Mouse (Mus musculus) heart, embryonic 16.5 days (tissue): ENCODE results near the gene Hmgcr. TPM values are rescaled to one million over a fixed set of nuclear protein-coding genes. Genes with fewer than 3 reads are reported as not detected.

Source experiments
- ATAC-seq: fragments of 200-750 bp; cut with Nextera tagmentation; replicated peaks from 2 replicates; pipeline ENCODE4 v1.8.0; 2017; ENCODE audit warnings: moderate number of reproducible peaks; ENCODE audit not compliant: insufficient read depth, low FRiP score; ENCODE audit errors: extremely low read depth
- H3K27ac ChIP-seq: fragments of 300-500 bp; sonication (generic); 2 replicates; pipeline ENCODE4 v1.5.1; 2014; ENCODE audit warnings: mild to moderate bottlenecking, low read length, control low read depth, moderate library complexity
- H3K27me3 ChIP-seq: fragments of 300-500 bp; sonication (generic); 2 replicates; pipeline ENCODE4 v1.6.1; 2014; ENCODE audit warnings: low read length, mixed read lengths; ENCODE audit not compliant: control insufficient read depth, insufficient read depth
- H3K36me3 ChIP-seq: fragments of 300-500 bp; sonication (generic); 2 replicates; pipeline ENCODE4 v1.6.1; 2014; ENCODE audit not compliant: control insufficient read depth, insufficient read depth
- H3K4me1 ChIP-seq: fragments of 300-500 bp; sonication (generic); 2 replicates; pipeline ENCODE4 v1.6.1; 2014; ENCODE audit warnings: low read length, mixed read lengths; ENCODE audit not compliant: control insufficient read depth, insufficient read depth
- H3K4me2 ChIP-seq: fragments of 300-500 bp; sonication (generic); 2 replicates; pipeline ENCODE4 v1.6.1; 2014; ENCODE audit warnings: low read depth, mild to moderate bottlenecking, control low read depth, low read length
- H3K4me3 ChIP-seq: fragments of 300-500 bp; sonication (generic); 2 replicates; pipeline ENCODE4 v1.5.1; 2014; ENCODE audit warnings: mild to moderate bottlenecking, control low read depth, low read length
- H3K9ac ChIP-seq: fragments of 300-500 bp; sonication (generic); 2 replicates; pipeline ENCODE4 v1.6.1; 2014; ENCODE audit warnings: low read length, control low read depth
- H3K9me3 ChIP-seq: fragments of 300-500 bp; sonication (generic); replicated peaks from 2 replicates; pipeline ENCODE4 v1.6.1; 2016; ENCODE audit warnings: low read length; ENCODE audit not compliant: control insufficient read depth
- WGBS: fragments of 180-500 bp; shearing (Covaris S2); extraction: QIAGEN DNeasy Blood & Tissue Kit; methylation state at CpG from one replicate; pipeline ENCODE4 v1.1.7; 2014; 5-methylcytosine and 5-hydroxymethylcytosine counted together
- polyA plus RNA-seq: library from polyadenylated mRNA; unstranded; fragments of >200 nt; fragmentation: Nextera tagmentation; extraction: Ambion mirVana; gene quantifications from 2 replicates; pipeline ENCODE4 v1.2.1, GENCODE M21; 2015

Hmgcr gene
- polyA plus RNA-seq, 1 experiment from 2014 or later: 29.7 TPM

DNA sequence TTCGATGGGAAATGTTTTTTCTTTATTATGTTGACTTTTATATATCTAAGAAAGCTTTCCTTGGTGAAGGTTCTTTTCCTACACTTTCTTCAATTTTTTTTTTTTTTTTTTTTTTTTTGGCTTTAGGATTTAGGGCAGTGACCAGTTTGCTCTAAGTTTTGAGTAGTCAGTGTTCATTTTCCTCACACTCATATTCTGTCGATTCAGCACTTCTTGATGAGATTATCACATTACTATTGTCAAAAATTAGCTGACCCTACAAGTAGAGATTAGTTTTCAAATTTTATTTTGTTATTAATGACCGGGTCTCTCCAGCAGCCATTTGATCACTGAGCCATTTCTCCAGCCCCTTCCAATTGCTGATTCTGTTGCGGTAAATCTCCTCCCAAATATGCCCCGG, 19.2 kb upstream of the Hmgcr start:
- no peak overlapping the region for H3K27ac ChIP-seq
- no peak overlapping the region for H3K9ac ChIP-seq
- no peaks in the 10 kb centered on the region for H3K36me3 ChIP-seq
- ATAC-seq: no peak
- H3K4me3 ChIP-seq: no peak overlapping the region
- H3K27me3 ChIP-seq: no peaks in the 10 kb centered on the region
- 83% methylated on average over 5 of the region's 5 CpGs for WGBS
- H3K4me2 ChIP-seq: no peak overlapping the region
- H3K4me1 ChIP-seq: no peaks in the 10 kb centered on the region
- no peaks in the 10 kb centered on the region for H3K9me3 ChIP-seq

DNA sequence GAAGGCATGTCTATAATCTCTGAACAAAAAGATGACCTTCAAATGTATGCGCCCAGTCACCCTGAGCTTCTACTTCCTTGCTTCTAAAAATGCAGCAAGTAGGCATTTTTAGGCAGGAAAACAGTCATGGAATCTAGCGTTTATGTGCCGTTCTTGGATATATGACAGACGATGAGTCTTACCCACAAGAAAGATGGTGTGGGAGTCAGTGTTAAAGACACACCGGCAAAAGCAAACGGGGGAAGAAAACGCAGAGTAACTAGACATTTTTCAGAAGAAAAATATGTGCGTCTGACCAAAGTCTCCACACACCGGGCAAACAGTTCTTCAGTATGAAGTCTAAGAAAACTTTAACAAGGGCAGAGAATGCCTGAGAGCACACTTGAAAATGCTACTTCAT, 16.5 kb upstream of the Hmgcr start:
- H3K27ac ChIP-seq: no peak overlapping the region
- H3K4me2 ChIP-seq: no peak overlapping the region
- H3K4me1 ChIP-seq: no peaks in the 10 kb centered on the region
- no peaks in the 10 kb centered on the region for H3K27me3 ChIP-seq
- no peak overlapping the region for H3K4me3 ChIP-seq
- no peak overlapping the region for H3K9ac ChIP-seq
- H3K36me3 ChIP-seq: no peaks in the 10 kb centered on the region
- no peak for ATAC-seq
- 78% methylated on average over 9 of the region's 9 CpGs for WGBS
- H3K9me3 ChIP-seq: no peaks in the 10 kb centered on the region

DNA sequence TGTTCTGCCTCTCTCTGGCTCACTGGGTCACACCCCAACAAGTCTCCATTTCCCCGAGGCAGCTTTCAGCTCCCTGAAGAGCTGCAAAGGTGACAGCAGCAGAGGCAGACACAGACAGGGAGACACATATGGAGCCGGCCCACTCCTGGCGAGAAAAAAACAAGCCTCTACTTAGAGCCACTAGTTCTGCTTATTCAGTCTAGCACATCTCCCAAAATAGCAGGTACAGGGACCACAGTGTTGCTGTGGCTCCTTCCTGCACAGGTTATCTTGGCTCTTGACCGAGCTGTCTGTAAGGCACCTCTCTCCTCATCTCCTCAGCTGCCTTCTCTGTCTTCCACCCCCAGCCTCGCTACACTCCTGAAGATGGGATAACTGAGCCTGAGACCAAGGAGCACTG, 14.0 kb upstream of the Hmgcr start:
- no peaks in the 10 kb centered on the region for H3K9me3 ChIP-seq
- H3K4me1 ChIP-seq: no peaks in the 10 kb centered on the region
- 49% methylated on average over 5 of the region's 5 CpGs for WGBS
- H3K4me3 ChIP-seq: no peak overlapping the region
- H3K36me3 ChIP-seq: no peaks in the 10 kb centered on the region
- no peak overlapping the region for H3K9ac ChIP-seq
- no peak overlapping the region for H3K27ac ChIP-seq
- no peak for ATAC-seq
- H3K4me2 ChIP-seq: no peak overlapping the region
- no peaks in the 10 kb centered on the region for H3K27me3 ChIP-seq

DNA sequence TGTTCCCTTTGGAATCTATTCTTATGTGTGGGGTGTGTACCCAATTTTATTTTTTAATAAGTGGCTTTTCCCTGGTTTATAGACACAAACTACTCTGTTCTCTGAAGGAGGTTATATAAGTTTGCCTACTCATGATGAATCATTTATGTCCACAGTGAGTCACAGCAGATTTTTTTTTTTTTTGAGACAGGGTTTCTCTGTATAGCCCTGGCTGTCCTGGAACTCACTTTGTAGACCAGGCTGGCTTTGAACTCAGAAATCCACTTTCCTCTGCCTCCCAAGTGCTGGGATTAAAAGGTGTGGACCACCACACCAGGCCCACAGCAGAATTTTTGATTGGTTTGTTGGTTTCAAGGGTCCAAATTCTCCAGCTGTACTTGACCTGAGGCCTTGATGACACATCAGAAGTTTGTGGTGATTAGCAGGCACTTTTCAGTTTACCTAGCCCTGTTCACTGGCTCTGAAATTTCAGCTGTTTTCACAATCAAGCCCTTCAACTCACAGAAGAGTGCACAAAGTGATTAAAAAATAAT, 10.4 kb upstream of the Hmgcr start:
- no peak overlapping the region for H3K9ac ChIP-seq
- no peaks in the 10 kb centered on the region for H3K4me1 ChIP-seq
- no peak overlapping the region for H3K27ac ChIP-seq
- H3K36me3 ChIP-seq: no peaks in the 10 kb centered on the region
- no peak overlapping the region for H3K4me2 ChIP-seq
- H3K4me3 ChIP-seq: no peak overlapping the region
- no peak for ATAC-seq
- H3K27me3 ChIP-seq: no peaks in the 10 kb centered on the region
- no peaks in the 10 kb centered on the region for H3K9me3 ChIP-seq

DNA sequence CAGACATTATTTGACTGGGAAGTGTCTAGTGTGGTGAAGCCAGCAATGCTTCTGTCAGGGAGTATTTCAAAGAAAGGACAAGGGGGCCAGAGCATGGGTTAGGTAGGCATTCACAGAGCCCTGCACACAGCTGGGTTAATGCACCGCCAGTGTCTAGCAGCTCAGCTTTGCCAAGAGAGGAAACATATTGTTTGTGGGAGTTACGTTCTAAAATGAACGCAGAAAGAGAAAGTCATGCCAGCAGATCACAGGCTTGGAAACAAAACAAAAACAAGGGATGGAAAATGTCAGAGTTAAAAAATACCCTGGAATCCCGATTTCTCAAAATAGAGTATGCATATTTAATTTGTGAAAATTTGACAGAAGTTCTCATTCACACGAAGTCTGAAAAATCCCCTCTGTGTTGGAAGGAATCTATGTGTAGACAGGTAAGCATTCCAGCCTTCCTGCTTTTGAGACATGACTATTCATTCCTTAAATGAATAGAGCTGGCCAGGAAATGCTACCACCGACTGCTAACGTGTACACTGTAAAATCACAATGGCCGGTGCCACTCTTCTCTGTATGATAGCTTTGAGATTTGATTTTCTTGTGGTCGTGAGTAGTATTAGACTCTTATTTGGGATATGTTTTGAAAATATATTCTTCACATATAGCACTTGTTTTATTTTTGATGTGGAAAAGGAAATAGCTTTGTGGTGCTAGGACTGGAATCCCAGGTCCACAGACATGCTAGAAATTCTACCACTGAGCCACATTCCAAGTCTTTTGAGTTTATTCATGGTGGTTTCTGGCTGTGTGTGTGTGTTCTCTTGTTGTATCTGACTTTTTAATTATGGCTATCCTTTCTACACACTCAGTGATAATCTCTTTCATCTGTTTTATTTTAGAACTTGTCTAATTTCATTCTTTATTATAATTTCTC, 9.7 kb upstream of the Hmgcr start:
- H3K27ac ChIP-seq: no peak overlapping the region
- H3K27me3 ChIP-seq: no peaks in the 10 kb centered on the region
- ATAC-seq: no peak
- H3K9ac ChIP-seq: no peak overlapping the region
- no peaks in the 10 kb centered on the region for H3K36me3 ChIP-seq
- no peak overlapping the region for H3K4me3 ChIP-seq
- no peak overlapping the region for H3K4me2 ChIP-seq
- H3K4me1 ChIP-seq: no peaks in the 10 kb centered on the region
- WGBS: 61% methylated on average over 9 of the region's 9 CpGs
- H3K9me3 ChIP-seq: no peaks in the 10 kb centered on the region

DNA sequence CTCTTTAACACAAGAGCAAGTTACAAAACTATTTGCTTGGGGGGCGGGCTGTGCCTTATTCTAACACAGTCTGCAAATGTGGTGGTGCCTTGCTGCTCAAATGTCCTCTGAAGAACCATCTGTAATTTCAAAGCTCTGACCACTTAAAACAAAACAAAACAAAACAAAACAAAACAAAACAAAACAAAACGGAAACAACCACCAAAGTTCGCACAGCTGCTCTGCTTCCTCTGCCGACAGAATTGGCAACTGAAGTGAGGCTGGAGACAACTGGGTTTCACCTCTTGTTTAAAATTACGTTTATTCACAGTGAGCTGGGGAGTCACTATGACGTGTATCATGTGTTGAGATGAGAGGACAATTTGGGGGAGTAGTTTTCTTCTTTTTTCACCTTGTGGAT, 7.9 kb upstream of the Hmgcr start:
- Histone ChIP-seq H3K27me3 (no peaks in the 10 kb centered on the region), H3K36me3 (no peaks in the 10 kb centered on the region), H3K4me2 (no peak overlapping the region), H3K9me3 (no peaks in the 10 kb centered on the region), H3K4me1 (no peaks in the 10 kb centered on the region), H3K4me3 (no peak overlapping the region), H3K27ac (no peak overlapping the region), H3K9ac (no peak overlapping the region)
- ATAC-seq: no peak
- 76% methylated on average over 6 of the region's 6 CpGs for WGBS

DNA sequence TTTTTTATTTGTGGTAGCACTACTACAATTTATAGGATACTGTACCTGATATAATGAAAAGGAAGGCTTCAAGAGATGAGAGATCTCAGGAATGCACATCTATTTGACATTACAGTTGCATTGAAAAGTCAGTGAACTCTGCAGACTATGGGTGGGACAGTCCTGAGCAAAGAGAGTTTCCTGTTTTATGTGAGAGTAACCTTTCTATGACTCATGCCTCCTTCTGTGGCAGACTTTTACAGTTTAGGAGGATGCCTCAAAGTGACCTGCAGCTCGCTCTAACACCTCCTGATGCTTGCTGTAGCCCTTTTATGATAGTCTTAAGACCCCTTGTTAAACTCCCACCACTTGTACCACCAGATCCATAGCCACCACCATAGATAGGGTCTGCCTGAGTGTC, 6.3 kb upstream of the Hmgcr start:
- Histone ChIP-seq H3K9me3 (no peaks in the 10 kb centered on the region), H3K4me1 (no peaks in the 10 kb centered on the region), H3K4me3 (no peak overlapping the region), H3K27me3 (no peaks in the 10 kb centered on the region), H3K9ac (no peak overlapping the region), H3K27ac (no peak overlapping the region), H3K36me3 (no peaks in the 10 kb centered on the region), H3K4me2 (no peak overlapping the region)
- 75% methylated on average over 1 of the region's 1 CpGs for WGBS
- ATAC-seq: no peak

DNA sequence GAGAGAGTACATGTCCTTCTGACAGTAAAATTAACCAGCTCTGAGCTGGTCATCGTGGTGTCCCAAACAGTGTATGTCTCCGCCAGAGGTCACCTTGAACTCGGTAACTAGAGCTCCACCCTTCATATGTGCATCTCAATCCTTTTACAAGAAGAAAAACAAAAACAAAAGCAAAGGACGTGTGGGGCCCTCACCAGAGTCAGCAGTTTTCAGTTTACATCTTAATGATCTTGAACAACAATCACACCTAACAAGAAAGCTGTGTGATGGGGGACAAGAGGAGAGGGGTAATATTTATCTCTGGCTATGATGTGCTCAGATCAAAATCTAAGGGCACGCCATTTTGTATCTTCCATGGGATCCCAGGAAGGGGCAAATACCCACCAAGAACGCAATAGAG, 5.0 kb upstream of the Hmgcr start:
- Histone ChIP-seq H3K27ac (no peak overlapping the region), H3K4me3 (no peak overlapping the region), H3K4me2 (no peak overlapping the region), H3K27me3 (no peaks in the 10 kb centered on the region), H3K36me3 (no peaks in the 10 kb centered on the region), H3K4me1 (peaks cover 4% of the 10 kb centered on the region), H3K9ac (no peak overlapping the region), H3K9me3 (no peaks in the 10 kb centered on the region)
- ATAC-seq: no peak
- 68% methylated on average over 6 of the region's 6 CpGs for WGBS

DNA sequence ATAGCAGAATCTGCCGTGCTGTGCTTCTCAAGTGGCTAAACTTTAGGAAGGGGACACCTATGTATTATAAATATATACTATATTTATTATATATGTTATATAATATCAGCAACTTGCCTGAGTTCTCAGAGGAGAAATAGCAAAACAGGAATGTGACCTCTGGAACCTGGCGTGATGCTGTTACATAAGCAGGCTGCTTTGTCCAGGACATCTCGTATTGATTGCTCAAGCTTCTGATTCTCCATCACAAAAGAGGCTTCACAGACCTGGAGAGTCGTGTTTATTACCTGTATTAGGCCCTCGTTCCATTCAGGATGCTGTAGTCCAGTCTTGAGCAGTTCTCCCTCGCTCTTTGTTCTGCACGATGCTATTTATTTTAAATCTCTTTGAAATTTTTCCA, 3.1 kb upstream of the Hmgcr start:
- WGBS: 79% methylated on average over 7 of the region's 7 CpGs

More for the DNA sequence above, 3.1 kb upstream of the Hmgcr start:
- Histone ChIP-seq H3K9me3 (no peaks in the 10 kb centered on the region), H3K27ac (no peak overlapping the region), H3K27me3 (no peaks in the 10 kb centered on the region), H3K4me1 (peaks cover 14% of the 10 kb centered on the region), H3K36me3 (no peaks in the 10 kb centered on the region), H3K9ac (no peak overlapping the region), H3K4me2 (no peak overlapping the region), H3K4me3 (no peak overlapping the region)
- ATAC-seq: no peak
